Mouse (Mus musculus): ENCODE measurements at regions not wholly inside any gene's neighbourhood (a gene's known extent, or its start where the extent isn't known, plus 50 kb on each side); places are given as distances from the start of the nearest gene placed in this dataset.

DNA sequence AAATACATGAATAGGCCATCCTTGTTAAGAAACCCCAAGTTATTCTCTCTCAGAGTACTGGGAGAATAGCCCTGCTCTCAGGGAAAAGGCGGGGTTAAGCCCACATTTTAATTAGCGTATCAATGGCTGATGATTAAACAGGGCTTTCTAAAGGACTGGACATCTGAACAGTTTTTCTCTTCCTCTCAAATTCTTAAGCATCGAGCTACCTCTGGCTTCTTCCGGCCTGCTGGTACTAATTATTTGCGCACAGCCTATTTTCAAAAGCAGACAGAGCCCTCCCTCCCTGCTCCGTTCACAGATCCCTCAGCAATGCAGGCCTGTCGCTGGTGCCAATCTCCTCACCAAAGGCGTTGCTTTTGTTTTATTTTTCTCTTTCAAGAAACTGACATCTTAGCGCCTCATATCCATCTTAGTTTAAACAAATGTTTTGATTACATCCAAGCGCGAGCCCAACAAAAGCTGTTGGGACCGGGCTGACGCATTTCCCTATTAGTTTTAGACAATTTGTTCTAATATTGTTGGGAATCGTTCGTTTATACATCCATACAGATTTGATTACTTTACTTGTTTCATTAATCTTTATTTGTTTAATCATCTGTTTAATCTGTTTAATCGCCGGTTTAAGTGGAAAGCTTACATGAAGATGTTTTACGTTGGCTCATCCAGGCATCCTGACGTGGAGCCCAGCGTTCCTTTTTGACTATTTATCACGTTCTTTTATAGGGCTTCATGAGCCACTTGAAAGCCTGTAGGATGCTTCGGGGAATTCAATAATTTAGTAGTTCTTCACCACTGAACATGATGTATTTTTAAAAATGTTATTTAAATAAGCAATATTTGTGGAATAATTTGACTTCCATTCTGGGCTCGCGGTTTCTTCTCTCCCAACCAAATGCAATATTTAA, 269.5 kb upstream of the Tle3 start:
- peaks cover 14% of the 10 kb centered on the region for H3K27me3 ChIP-seq
- no peak overlapping the region for H3K9ac ChIP-seq
- peak overlapping the region; percentile 14; the same call in 1 of the 2 replicates for H3K4me2 ChIP-seq
- peak; percentile 72; the same call in 1 of the 2 replicates for ATAC-seq (ENCODE audit: low FRiP score, low read depth)
- no peaks in the 10 kb centered on the region for H3K36me3 ChIP-seq
- H3K4me3 ChIP-seq: no peak overlapping the region
- 24% methylated on average over 24 of the region's 24 CpGs for WGBS
- no peaks in the 10 kb centered on the region for H3K9me3 ChIP-seq
- peaks cover 20% of the 10 kb centered on the region for H3K4me1 ChIP-seq (replicated peaks)
- peak overlapping the region; percentile 66 for H3K27ac ChIP-seq (replicated peaks)

DNA sequence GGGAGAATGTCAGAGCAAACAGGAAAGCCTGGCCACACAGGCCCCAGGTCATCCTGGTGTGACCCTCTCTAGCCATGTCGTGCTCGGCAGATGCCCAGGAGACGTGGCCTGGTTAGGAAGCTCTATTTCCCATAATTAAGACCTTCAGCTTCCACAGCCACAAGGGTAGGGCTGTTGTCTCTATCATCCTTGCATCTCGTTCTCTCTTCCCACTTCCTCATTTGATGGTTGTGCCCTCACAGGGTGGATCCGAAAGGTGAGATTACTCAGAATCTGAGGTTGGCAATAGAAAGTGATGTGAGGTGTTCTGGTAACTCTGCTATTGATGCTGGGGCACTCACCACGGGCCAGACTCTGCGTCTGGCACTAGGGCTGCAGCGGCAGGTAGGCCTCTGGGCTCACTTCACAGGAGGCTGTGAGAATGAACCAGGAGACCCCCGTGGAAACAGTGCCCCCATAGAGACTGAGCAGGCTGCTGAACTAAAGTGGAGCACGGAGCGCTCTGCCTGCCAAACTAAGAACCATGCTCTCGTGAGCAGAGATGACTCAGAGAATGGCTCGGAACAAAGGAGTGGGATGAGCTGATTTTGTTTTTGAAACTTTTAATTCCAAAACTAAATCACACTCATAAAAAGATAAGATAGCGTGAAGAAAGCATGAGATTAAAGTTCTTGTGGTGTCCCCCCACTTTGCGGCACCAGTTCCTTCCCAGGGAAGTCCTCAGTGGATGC, 266.5 kb upstream of the Tle3 start:
- Histone ChIP-seq H3K9ac (no peak overlapping the region), H3K36me3 (no peaks in the 10 kb centered on the region), H3K27ac (replicated peaks) (no peak overlapping the region), H3K4me3 (no peak overlapping the region), H3K9me3 (no peaks in the 10 kb centered on the region), H3K4me1 (replicated peaks) (peaks cover 27% of the 10 kb centered on the region), H3K4me2 (no peak overlapping the region), H3K27me3 (peaks cover 17% of the 10 kb centered on the region)
- WGBS: 84% methylated on average over 15 of the region's 15 CpGs
- no peak for ATAC-seq (ENCODE audit: low FRiP score, low read depth)

DNA sequence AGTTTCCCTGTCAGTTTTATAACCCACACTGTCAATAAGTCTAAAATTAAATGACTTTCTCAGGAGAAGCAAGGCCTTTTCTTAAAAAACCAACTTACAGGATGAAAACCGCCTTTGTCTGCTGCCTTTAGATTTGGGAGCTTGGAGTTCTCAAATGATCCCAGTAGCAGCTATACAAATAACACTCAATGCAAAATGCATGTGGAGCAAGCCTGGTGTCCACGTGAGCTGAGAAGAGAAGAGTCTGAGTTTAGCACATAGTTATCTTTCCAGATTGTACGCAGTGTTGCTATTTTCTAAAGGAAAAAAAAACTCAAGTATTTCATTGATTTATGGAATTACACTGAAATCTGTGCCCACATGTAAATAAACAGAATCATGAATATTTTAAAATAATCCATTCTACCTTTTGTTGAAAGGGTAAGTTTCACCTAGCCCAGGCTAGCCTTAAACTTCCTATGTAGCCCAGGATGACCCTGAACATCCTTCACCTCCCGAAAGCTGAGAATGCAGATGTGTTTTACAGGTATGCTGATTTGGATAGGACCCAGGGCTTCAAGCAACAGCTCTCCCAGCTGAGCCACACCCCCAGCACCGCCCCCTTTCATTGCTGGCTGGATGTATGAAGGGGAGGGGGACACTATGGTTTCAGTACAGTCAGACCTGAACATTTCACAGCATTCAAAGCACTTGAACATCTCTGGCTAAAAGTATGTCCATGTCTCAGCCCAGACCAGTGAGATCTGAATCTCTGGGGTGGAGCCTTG, 262.5 kb upstream of the Tle3 start:
- Histone ChIP-seq H3K27me3 (peaks cover 14% of the 10 kb centered on the region), H3K27ac (replicated peaks) (no peak overlapping the region), H3K4me2 (no peak overlapping the region), H3K4me3 (no peak overlapping the region), H3K9ac (no peak overlapping the region), H3K36me3 (no peaks in the 10 kb centered on the region), H3K4me1 (replicated peaks) (peaks cover 35% of the 10 kb centered on the region), H3K9me3 (no peaks in the 10 kb centered on the region)
- WGBS: 90% methylated on average over 5 of the region's 5 CpGs
- no peak for ATAC-seq (ENCODE audit: low FRiP score, low read depth)

DNA sequence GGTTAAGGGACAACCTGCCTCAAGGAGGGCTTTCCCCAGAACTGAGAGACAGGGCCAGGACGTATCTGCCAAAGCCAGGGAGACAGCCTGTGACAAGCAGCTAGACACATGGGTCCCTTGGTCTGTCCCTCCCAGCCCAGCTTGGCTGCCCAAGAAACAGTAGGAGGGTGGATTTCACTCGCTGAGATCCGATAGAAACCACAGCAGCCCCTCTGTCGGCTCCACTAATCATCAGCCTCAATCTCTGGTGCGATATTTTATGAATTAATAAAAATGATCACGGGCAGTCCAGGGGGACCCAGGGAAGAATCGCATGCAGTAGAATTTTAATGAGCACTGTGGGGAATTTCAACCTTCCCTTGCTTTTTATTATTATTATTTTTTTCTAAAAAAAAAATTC, 261.0 kb upstream of the Tle3 start:
- H3K4me2 ChIP-seq: peak overlapping the region; percentile 25
- no peak overlapping the region for H3K4me3 ChIP-seq
- no peak overlapping the region for H3K27ac ChIP-seq (replicated peaks)
- ATAC-seq (ENCODE audit: low FRiP score, low read depth): peak; percentile 47; the same call in 1 of the 2 replicates
- WGBS: 17% methylated on average over 7 of the region's 7 CpGs
- H3K36me3 ChIP-seq: no peaks in the 10 kb centered on the region
- H3K9me3 ChIP-seq: no peaks in the 10 kb centered on the region
- no peak overlapping the region for H3K9ac ChIP-seq
- peaks cover 6% of the 10 kb centered on the region for H3K27me3 ChIP-seq
- peaks cover 41% of the 10 kb centered on the region for H3K4me1 ChIP-seq (replicated peaks)

DNA sequence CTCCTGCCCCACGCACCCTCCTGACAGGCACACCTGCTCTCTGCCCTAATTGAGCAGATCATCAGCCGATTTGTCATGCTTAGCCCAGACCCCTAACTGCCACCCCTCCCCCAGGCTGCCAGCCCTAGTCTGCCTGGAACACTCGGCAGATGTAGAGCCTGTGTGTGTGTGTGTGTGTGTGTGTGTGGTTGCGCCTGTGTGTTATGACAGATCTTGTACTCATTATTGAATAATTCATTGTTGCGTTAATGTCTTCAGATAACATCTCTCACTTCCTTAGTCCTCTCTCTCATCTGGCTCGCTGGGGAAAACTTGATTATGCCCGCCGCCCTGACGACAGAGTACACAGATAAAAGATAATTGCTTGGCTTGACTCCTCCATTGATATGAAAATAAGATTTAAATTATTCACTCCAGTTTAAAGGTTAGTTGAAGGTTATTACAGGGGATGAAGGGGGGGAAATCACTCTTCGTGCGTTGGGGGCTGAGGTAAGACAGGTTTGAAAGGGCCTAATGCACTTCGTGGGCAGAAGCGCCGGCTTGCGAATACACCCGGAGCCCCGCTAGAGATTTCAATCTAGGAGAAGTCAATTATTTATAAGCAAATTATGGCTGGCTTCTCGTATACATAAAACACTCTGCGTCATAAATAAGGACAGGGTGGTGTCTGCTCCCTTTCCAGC, 260.3 kb upstream of the Tle3 start:
- Histone ChIP-seq H3K36me3 (no peaks in the 10 kb centered on the region), H3K9ac (no peak overlapping the region), H3K27me3 (peaks cover 6% of the 10 kb centered on the region), H3K4me3 (no peak overlapping the region), H3K4me2 (peak overlapping the region; percentile 25), H3K9me3 (no peaks in the 10 kb centered on the region), H3K27ac (replicated peaks) (0 out of 2 replicates have a peak overlapping the region, but pooled peaks have one; percentile 9), H3K4me1 (replicated peaks) (peaks cover 43% of the 10 kb centered on the region)
- peak; percentile 84 for ATAC-seq (ENCODE audit: low FRiP score, low read depth)
- 23% methylated on average over 19 of the region's 19 CpGs for WGBS

DNA sequence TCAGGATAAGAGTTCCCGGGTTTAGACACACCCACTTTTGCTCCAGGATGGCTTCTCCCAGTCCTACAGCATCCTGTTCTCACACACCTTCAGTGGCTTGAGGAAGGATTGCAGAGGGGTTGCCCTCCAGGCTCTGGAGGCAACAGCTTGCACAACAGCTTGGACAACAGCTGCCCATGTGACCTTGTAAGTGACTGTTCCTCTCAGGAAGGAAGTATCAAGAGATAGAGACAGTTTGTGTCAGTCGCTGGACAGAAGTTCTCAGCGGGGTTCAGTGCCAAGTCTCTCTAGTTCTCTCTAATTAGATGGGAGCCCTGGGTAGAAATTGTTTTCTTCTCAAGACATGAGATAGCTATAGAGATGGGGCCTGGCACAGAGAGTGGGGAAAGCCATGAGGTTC, 252.9 kb upstream of the Tle3 start:
- Histone ChIP-seq H3K36me3 (no peaks in the 10 kb centered on the region), H3K4me3 (no peak overlapping the region), H3K4me2 (no peak overlapping the region), H3K9me3 (no peaks in the 10 kb centered on the region), H3K27me3 (no peaks in the 10 kb centered on the region), H3K27ac (replicated peaks) (no peak overlapping the region), H3K9ac (no peak overlapping the region), H3K4me1 (replicated peaks) (peaks cover 16% of the 10 kb centered on the region)
- WGBS: 80% methylated on average over 3 of the region's 3 CpGs
- no peak for ATAC-seq (ENCODE audit: low FRiP score, low read depth)

DNA sequence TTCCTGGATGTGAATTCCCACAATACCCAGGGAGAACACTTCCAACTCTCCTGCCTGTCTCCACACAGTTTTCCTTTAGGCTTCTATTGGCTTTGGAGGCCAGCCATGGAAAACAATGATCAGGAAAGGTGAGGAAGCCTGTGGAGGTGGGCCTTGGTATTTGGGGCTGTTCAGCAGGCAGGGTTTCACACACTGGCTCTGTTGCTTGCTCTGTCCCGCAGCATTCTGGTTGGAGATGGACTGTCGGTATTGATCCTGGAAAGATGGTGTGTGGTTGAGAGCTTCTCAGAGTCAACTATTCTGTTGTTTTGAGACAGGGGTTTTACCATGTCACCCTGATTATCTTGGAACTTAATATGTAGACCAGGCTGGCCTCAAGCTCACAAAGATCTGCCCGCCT, 251.6 kb upstream of the Tle3 start:
- Histone ChIP-seq H3K27ac (replicated peaks) (no peak overlapping the region), H3K4me2 (no peak overlapping the region), H3K36me3 (no peaks in the 10 kb centered on the region), H3K27me3 (no peaks in the 10 kb centered on the region), H3K9ac (no peak overlapping the region), H3K9me3 (no peaks in the 10 kb centered on the region), H3K4me3 (no peak overlapping the region), H3K4me1 (replicated peaks) (peaks cover 16% of the 10 kb centered on the region)
- 75% methylated on average over 3 of the region's 3 CpGs for WGBS
- ATAC-seq (ENCODE audit: low FRiP score, low read depth): no peak

DNA sequence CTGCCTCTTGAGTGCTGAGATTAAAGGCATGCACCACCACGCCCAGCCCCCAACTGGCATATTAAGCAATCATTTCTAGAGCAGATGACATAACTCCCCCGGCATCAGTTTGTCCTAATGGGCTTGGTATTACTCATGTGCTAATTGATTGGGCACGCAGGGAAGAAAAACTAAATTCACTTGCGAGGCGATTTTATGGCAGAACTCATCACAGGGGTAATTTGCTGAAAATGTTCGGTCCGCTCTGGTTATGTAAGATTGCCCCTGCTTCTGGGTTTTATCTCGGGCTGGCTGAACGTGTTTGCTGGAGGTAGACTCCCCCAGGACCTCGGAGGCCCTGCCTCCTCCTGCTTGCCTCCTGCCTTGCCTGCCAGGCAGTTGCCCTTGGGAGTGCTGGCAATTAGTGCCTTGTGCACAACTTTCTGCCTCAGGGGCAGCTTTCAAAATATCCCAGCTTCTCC, 251.2 kb upstream of the Tle3 start:
- 33% methylated on average over 10 of the region's 10 CpGs for WGBS
- Histone ChIP-seq H3K27me3 (no peaks in the 10 kb centered on the region), H3K9me3 (no peaks in the 10 kb centered on the region), H3K36me3 (no peaks in the 10 kb centered on the region), H3K27ac (replicated peaks) (no peak overlapping the region), H3K4me2 (no peak overlapping the region), H3K9ac (no peak overlapping the region), H3K4me3 (no peak overlapping the region), H3K4me1 (replicated peaks) (peaks cover 12% of the 10 kb centered on the region)
- no peak for ATAC-seq (ENCODE audit: low FRiP score, low read depth)

DNA sequence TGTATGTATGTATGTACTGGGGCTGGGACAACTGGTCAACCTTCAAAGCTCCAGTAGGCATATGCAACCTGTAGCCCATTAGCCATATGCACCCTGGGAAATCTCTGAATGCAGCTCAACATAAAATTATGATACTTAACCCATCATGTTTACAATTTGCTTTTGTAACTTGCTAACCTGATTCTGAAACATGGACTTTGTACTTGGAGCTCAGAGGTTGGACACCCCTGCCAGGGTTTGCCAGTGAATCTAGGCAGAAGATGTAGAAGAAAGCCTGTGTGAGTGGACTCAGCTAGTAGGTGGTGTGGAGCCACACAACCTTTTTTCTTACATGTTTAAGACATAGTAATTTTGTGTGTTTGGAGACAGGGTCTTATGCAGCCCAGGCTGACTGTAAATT, 248.7 kb upstream of the Tle3 start:
- H3K4me3 ChIP-seq: no peak overlapping the region
- no peaks in the 10 kb centered on the region for H3K9me3 ChIP-seq
- H3K9ac ChIP-seq: no peak overlapping the region
- H3K4me1 ChIP-seq (replicated peaks): peaks cover 8% of the 10 kb centered on the region
- H3K36me3 ChIP-seq: no peaks in the 10 kb centered on the region
- H3K27me3 ChIP-seq: no peaks in the 10 kb centered on the region
- no peak for ATAC-seq (ENCODE audit: low FRiP score, low read depth)
- no peak overlapping the region for H3K4me2 ChIP-seq
- H3K27ac ChIP-seq (replicated peaks): no peak overlapping the region

DNA sequence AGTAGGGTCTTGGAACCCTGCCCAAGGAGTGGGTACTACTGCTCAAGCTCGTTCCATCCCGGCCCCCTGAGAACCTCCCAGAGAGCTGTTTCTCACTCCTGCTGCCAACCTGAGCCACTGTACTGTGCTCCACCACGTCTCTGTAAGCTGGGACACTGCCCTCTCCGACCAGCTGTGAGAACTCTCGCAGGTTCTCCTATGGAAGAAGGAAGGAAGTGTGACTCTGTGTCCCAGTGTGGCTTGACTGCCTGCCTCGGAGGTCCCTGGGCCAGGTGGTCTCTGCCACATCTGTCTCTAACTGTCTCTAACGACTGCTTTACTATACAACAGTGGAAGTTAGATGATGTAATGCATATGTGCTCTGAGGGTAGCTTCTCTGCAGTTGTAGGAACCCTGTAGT, 246.4 kb upstream of the Tle3 start:
- no peaks in the 10 kb centered on the region for H3K36me3 ChIP-seq
- H3K4me1 ChIP-seq (replicated peaks): peaks cover 12% of the 10 kb centered on the region
- H3K4me3 ChIP-seq: no peak overlapping the region
- no peaks in the 10 kb centered on the region for H3K9me3 ChIP-seq
- 58% methylated on average over 7 of the region's 7 CpGs for WGBS
- no peaks in the 10 kb centered on the region for H3K27me3 ChIP-seq
- no peak for ATAC-seq (ENCODE audit: low FRiP score, low read depth)
- no peak overlapping the region for H3K4me2 ChIP-seq
- H3K9ac ChIP-seq: no peak overlapping the region
- H3K27ac ChIP-seq (replicated peaks): no peak overlapping the region

DNA sequence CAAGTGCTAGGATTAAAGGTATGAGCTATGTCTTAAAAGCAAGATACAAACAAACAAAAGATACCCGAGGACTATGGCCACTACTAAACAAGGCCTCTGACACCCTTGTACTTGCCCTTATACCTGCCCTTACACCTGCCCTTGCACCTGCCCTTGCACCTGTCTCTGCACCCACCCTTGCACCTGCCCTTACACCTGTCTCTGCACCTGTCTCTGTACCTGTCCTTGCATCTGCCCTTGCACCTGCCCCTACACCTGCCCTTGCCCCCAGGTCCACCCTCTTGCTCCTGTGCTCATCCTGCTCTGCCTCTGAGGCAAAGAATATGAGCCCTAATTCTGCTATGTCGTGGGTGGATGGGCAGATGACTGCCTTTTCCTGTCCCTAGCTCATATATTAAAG, 244.1 kb upstream of the Tle3 start:
- Histone ChIP-seq H3K4me3 (no peak overlapping the region), H3K27ac (replicated peaks) (no peak overlapping the region), H3K9ac (no peak overlapping the region), H3K4me2 (no peak overlapping the region), H3K27me3 (no peaks in the 10 kb centered on the region), H3K4me1 (replicated peaks) (peaks cover 5% of the 10 kb centered on the region; the same call in 1 of the 2 replicates), H3K9me3 (no peaks in the 10 kb centered on the region), H3K36me3 (no peaks in the 10 kb centered on the region)
- ATAC-seq (ENCODE audit: low FRiP score, low read depth): no peak
- WGBS: 72% methylated on average over 2 of the region's 2 CpGs

Measured in hindbrain, embryonic 15.5 days (tissue).